In genomic region chr14:91630976-91631375, GRCm38 (mm10) we compare ENCODE assay signal across 17 mouse cellular contexts.
DNase-seq lines count a peak whose midpoint lies in the region; ATAC-seq lines count a peak whose summit lies in the region.
"Had no signal": no experiment of that assay in that cellular context is flagged by ENCODE, and none has a peak within 500 bp of the region (broad histone marks: within the 10 kb centered on the region; RNA-seq: fewer than 3 reads in every experiment).

No protein-coding gene starts in this region.

- no peak for ATAC-seq in megakaryocyte-erythroid progenitor cell, adult 5-6 weeks (replicated peaks; ENCODE audit: low FRiP score, low TSS enrichment, poor library complexity, severe bottlenecking)
- ATAC-seq: forebrain, embryonic 15.5 days; intestine, embryonic 15.5 days had no signal

- peak; percentile 8 for DNase-seq in embryo, embryonic 10 days (ENCODE audit: low spot score)
- DNase-seq in embryo, embryonic 9.5 days (ENCODE audit: extremely low spot score) = no peak
- DNase-seq in ovary, adult 18-20 months (ENCODE audit: low spot score) = peak; percentile 6
- no peak for DNase-seq in ovary, postnatal 10 days (ENCODE audit: low spot score)
- peak; percentile 30 for DNase-seq in embryo, embryonic 10.5 days (ENCODE audit: low spot score)
- DNase-seq in frontal cortex, postnatal 36 days (ENCODE audit: low spot score in 2 of 2) = no peak
- DNase-seq: B cell, adult 2 months; cerebellum, adult 11-12 months; cerebellum, adult 9-11 months; heart, adult 2 months; kidney, adult 2 months; kidney, postnatal 36 days; right cerebral cortex, postnatal 14 days; thymus, postnatal 4 days had no signal

Comparison
In these comparisons a context has a peak if more than half of its experiments do, and no peak if none do; other contexts are left out.
1. DNase-seq: peak in embryo, embryonic 10 days (single experiment), ovary, adult 18-20 months (single experiment) and embryo, embryonic 10.5 days (single experiment); none in embryo, embryonic 9.5 days (single experiment), ovary, postnatal 10 days (single experiment) and frontal cortex, postnatal 36 days (0 of 2).